Mouse (Mus musculus) megakaryocyte, embryonic 14.5 days (primary cell): ENCODE results near the gene Grip1.

Source experiments
- FLI1 ChIP-seq: IDR thresholded peaks from 2 replicates; pipeline ENCODE4 v1.6.1; 2012; ENCODE audit warnings: low read length, inconsistent platforms, mixed read lengths
- GATA1 ChIP-seq: IDR thresholded peaks from 3 replicates; pipeline ENCODE4 v1.6.1; 2012; ENCODE audit warnings: mixed read lengths, low read length, inconsistent platforms, borderline replicate concordance

DNA sequence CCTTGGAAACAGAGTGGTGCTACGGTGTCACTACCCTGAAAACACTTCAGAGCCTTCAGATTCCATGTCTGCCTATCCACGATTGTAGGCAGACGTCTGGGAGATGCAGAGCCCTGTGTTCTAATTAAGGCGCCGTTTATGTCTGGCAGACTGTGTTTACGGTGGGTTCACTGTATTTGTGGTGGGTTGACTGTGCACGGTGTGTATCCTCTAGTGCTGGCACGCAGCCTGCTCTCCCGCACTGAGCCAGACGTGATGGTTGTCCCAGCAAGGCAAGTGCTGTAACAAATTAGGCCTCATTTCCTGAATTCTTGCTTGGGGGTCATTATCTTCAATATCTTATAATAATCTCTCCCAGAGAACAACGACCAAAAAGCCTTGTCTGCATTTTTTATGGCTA lies 680.1 kb downstream of the Grip1 start:
- TF ChIP-seq GATA1, result no peak
- TF ChIP-seq FLI1, result no peak
